Mouse (Mus musculus) cerebellum, adult 9-10 months (tissue): ENCODE measurements at regions not wholly inside any gene's neighbourhood (a gene's known extent, or its start where the extent isn't known, plus 50 kb on each side); places are given as distances from the start of the nearest gene placed in this dataset.

ENCODE experiments used
- DNase-seq: peaks from one replicate; pipeline ENCODE4 v3.0.0; 2022

GRCm38 (mm10) chr6:88964071-88964470 is 62.0 kb downstream of the Tpra1 start:
- no peak for DNase-seq

DNA sequence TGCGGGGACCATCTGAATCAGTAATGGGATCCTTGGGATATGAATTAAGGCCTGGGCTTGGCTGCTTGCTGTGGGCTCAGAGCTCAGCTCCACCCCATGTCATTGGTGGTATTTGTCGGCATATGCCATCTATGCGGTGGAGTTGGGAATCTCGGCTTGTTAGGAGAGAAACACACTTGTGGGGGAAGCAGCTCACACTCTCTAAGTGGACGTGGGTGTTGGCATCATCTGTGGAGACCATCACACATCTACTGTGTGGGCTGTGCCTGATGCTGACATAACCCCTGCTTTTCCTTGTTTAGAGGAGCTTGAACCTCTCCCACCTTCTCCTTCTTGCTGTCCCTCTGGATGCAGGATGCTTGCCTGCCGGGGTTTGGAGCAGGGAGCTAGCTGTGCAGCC is 62.9 kb downstream of the Tpra1 start:
- no peak for DNase-seq

- no peak for DNase-seq
These were observed 63.5 kb downstream of the Tpra1 start for GRCm38 (mm10) chr6:88965361-88966226.

DNA sequence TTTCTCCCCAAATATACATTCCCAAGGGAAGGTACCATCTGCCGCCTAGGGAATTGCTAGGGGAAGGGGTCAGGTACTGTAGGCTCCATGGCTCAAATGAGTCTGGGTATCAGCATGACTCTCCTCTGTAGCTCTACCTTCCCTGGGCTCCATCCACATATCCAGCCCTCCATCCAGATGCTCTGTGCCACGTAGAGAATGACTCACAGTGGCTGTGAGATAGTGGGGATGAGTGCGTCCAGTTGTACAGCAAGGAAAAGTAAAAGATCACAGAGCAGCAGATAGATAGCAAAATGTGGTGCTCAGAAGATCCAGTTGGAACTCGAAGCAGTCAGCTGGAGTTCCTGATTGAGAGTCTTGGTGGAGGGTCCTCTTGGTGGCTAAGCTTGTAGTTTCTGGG is 64.5 kb downstream of the Tpra1 start:
- no peak for DNase-seq

DNA sequence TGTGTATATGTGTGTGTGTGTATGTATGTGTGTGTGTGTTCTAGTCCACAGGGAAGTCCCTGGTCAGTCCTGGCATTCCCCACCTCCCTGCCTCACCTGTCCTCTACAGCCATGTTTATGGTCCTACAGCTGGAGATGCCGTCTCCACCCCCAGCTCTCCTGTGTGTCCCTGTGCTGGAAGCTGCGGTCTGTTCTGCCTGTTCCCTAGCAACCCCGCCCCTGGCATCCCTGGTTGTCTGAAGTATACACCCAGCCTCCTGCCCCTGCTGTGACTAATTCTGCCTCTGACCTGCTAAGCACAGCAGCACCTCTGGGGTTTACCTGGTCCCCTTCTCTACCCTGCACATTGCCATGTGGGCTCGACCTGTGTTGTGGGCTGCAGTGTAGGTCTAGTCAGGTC is 66.8 kb downstream of the Tpra1 start:
- no peak for DNase-seq

GRCm38 (mm10) chr6:88971729-88972128 is 69.7 kb downstream of the Tpra1 start:
- DNase-seq, result peak; percentile 46

- no peak for DNase-seq
These were observed 72.4 kb downstream of the Tpra1 start for GRCm38 (mm10) chr6:88974457-88974856.

DNA sequence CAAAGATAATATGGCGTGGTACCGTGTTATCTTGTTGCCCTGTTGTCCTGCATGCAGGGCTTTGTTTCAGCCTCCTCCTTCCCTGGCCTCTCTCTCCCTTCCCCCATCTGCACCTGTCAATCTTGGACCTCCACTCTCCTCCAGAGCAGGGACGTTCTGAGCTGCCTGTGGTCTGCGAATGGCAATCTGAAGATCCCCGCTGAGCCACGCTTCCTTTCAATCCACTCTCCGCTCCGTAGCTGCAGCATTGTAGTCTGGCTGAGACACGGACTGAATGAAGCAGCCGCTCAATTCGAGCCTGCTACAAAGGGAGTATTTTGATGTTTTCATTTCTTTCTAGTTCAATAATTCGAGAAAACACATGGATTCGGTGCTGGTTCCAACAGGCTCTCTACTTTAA is 74.5 kb downstream of the Tpra1 start:
- DNase-seq, result no peak

DNA sequence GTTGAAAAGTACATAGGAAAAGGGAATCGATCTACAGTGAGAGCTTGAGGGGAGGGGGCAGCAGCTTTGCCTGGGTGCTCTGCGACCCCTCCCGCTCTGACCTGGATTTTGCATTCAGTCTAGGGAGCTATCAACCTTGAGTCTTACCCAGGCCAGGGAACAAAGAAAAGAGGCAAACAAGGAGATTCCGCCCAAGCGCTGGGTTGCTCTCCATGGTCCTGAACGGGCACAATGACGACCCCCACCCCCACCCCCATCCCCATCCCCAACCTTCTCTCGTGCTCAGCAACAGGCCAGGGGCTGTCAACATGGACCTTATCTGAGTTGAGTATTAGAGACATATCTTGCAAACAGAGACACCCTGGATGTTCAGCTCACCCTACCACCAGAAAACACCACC is 74.9 kb downstream of the Tpra1 start:
- no peak for DNase-seq

DNA sequence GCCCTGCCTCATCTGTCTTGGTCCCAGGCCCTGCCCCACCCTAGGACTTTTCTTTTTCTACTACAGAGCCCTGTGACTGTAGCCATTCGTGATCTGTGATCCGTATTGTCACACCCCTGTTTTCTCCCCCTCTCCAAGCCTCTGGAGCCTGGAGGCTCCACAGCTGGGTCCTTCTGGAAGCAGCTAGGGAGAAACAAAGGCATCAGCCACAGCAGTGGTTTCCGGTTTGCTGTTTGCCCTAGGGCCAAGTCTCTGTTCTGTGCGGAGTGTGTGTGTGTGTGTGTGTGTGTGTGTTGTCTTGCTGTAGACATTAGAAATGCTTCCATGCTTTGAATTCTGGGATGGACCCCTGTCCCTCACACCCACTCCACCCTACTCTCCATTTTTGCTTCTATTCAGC is 76.9 kb downstream of the Tpra1 start:
- DNase-seq, result no peak

GRCm38 (mm10) chr6:88980112-88980511 is 78.1 kb downstream of the Tpra1 start:
- DNase-seq, result peak; percentile 47

DNA sequence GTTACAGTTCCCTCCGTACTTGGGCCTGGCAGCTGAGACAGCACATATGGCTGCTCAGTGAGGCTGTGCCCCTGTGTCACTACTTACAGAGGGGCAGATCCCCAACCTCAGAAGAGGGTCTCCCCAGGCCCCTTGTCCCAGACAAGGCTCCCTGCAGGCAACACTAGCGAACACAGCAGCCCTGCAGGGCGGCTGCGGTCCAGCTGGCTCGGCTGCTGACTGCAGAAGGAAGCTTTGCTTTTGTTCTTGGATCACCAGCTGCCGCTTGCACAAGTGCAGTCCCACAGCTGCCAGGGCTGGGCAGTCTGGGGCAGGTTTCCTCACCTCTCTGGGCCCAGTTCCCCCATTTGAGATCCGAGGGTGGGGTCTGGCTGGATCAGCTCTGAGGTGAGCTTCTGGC is 79.5 kb downstream of the Tpra1 start:
- DNase-seq, result no peak

- DNase-seq, result no peak
These were observed 82.1 kb downstream of the Tpra1 start for GRCm38 (mm10) chr6:88984170-88984569.

DNA sequence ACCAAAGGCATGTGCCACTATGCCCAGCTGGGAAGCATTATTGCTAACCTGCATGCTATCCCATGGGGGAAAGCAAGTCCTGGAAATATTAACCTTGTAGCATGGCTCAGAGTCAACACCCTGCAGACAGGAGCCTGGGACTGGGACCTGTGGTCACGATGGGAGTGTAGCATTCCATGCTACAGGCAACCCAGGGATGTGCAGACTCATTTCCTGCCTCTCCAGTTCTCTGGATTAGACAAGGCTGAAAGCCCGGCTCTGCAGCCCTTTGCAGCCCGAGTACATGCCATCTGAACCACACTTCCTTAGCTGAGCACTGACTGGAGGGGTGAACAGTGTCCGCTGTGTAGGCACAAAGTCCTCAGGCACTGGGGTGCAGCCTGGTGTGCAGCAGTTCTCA is 82.8 kb downstream of the Tpra1 start:
- DNase-seq, result no peak

DNA sequence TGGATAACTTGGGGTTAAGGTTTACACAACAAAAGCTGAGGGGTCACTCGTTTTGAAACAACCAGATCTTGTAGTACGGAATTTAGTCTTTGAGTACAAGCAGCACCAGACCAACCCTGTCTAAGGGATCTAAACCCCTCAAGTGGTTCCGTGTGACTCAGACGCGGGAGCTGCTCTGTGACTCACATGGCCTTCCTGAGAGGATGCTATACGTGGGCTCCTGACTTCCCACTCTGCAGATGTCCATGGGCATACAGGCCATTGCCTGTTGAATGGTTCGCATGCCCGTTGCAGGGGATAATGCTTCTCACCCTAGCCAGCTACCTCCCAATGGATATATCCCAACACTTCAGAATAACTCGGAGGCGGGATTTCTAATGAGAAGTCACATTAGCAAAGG is 86.5 kb downstream of the Tpra1 start:
- DNase-seq, result no peak

GRCm38 (mm10) chr6:88989617-88990299 is 87.7 kb downstream of the Tpra1 start:
- DNase-seq, result no peak

- DNase-seq, result no peak
These were observed 88.2 kb downstream of the Tpra1 start for GRCm38 (mm10) chr6:88990300-88990685.

GRCm38 (mm10) chr6:88995077-88995476 is 93.0 kb downstream of the Tpra1 start:
- no peak for DNase-seq

DNA sequence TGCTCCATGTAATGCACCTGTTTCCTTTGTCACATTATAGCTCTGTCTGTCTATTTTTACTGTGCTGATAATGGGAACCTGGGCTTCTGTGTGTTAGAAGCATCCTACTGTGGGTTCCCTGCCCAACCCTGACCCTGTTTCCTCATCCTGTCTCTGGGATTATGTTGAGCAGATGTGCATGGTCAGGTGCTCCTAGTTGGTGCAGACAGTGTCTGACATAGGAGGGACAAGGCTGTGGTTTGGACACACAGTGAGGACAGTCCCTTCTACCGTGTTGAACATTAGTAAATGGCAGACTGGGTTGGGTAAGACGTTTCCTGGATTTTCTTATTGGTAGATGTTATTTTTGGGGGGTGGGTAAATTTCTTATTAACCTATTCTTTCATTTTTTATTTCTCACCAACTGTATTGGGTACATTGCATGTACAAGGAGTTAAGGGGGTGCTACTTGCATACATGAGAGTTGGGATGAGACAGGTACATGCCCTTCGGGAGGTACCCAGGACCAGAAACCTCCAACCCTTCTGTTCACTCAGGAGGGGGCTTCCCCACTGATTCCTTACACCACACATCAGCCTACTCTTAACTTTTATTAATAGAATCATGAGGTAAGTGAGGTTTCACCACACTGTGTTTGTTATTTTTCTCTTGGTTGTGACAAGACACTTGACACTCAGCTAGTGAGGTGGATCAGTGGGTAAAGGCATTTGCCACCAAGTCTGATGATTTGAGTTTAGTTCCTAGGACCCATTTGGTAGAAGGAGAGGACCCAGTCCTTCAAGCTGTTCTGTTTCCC is 97.1 kb downstream of the Tpra1 start:
- DNase-seq, result no peak

GRCm38 (mm10) chr6:89000359-89000758 is 98.3 kb downstream of the Tpra1 start:
- DNase-seq, result no peak

DNA sequence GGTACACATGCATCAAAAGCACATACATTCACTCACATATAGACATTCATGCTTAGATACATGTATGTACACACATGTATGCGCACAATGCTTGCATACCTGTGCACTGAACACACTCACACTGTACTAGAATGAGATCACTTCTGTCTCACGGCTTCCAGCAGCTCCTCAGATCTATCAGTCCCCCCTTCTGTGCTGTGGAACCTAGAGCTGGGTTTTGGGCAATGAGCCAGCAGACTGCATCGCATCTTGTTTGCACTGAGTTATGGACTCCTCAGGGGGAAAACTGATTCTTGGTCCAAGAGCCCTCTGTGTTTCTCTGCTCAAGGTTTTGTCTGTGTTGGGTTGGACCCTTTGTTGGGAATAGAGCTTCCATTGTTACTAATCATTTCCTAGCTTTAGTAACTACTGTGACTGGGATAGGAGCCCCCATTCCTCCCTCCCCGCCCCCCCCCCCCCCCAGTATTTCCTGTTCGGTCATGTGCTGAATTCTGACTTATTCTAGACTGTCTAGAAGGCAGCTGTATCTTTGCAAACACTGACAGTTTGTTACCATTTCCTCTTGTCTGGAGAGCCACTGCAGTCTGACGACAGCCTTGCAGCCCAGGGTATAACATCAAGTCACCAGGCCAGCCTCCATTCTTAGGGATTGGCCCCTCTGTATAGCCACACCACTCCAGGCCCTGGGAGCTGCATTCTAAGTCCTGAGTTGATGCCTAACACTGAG is 101.3 kb downstream of the Tpra1 start:
- DNase-seq, result no peak

GRCm38 (mm10) chr6:89005094-89005493 is 103.0 kb downstream of the Tpra1 start:
- DNase-seq, result no peak

- no peak for DNase-seq
These were observed 104.9 kb downstream of the Tpra1 start for GRCm38 (mm10) chr6:89006997-89007396.
